In the genomic region with DNA sequence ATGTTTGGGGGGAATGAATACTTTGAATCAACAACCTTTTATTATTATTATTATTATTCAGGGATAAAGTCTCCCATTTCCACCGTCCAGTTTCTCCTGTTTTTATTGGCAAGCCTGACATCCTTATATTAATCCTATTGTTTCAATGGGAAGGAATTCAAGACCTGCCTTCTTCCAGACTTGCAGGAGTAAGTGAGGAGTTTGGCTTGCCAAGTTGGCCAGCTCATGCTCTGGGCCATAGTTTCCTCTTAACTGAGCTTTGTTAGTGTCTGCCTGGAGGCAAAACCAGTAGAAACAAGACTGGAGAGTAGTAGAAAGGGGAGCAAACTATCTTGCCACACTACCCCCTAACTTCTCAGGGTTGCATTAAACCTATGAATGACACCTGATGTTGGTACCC, we compare ENCODE assay signal across 20 mouse cellular contexts.
DNase-seq lines count a peak whose midpoint lies in the region; ATAC-seq and TF ChIP-seq lines count a peak whose summit lies in the region.
"Had no signal": no experiment of that assay in that cellular context is flagged by ENCODE, and none has a peak within 500 bp of the region (broad histone marks: within the 10 kb centered on the region; RNA-seq: fewer than 3 reads in every experiment).

No protein-coding gene starts in this region.

- H3K9ac ChIP-seq in heart, postnatal 0 days (replicated peaks; ENCODE audit: low read depth, low read length), result no peak overlapping the region
- H3K9ac ChIP-seq in liver, embryonic 11.5 days (ENCODE audit: low read depth, low read length), result no peak overlapping the region
- H3K9ac ChIP-seq: embryonic facial prominence, embryonic 13.5 days; forebrain, embryonic 12.5 days; hindbrain, embryonic 12.5 days had no signal

- H3K36me3 ChIP-seq in heart, postnatal 0 days (replicated peaks; ENCODE audit: control insufficient read depth, insufficient read depth, low read length), result no peaks in the 10 kb centered on the region
- no peaks in the 10 kb centered on the region for H3K36me3 ChIP-seq in liver, embryonic 11.5 days (ENCODE audit: control insufficient read depth, insufficient read depth, low read length)
- H3K36me3 ChIP-seq: embryonic facial prominence, embryonic 13.5 days; forebrain, embryonic 12.5 days; hindbrain, embryonic 12.5 days had no signal

- intact Hi-C loops in heart, postnatal 10 days (cut with DNase I), result no loop called here

- no peak for TF ChIP-seq CTCF in heart, postnatal 0 days (IDR thresholded peaks at IDR 0.05; ENCODE audit: low read depth)
- TF ChIP-seq CTCF in Patski (IDR thresholded peaks at IDR 0.05), result no peak

- TF ChIP-seq EP300 in heart, postnatal 0 days (IDR thresholded peaks at IDR 0.05; ENCODE audit: low read depth), result no peak

- no peak overlapping the region for H3K4me3 ChIP-seq in heart, postnatal 0 days (ENCODE audit: low read depth, low read length)
- H3K4me3 ChIP-seq in liver, embryonic 11.5 days (ENCODE audit: low read depth, low read length), result no peak overlapping the region
- H3K4me3 ChIP-seq: embryonic facial prominence, embryonic 13.5 days; erythroblast, embryonic 14.5 days; forebrain, embryonic 12.5 days; hindbrain, embryonic 12.5 days had no signal

- in situ Hi-C loops in Patski (cut with MboI; ENCODE audit: low pct_unique_long_range_greater_than_20kb), result no loop called here

- H3K4me2 ChIP-seq in heart, postnatal 0 days (ENCODE audit: low read depth, low read length), result no peak overlapping the region
- no peak overlapping the region for H3K4me2 ChIP-seq in liver, embryonic 11.5 days
- H3K4me2 ChIP-seq: embryonic facial prominence, embryonic 13.5 days; forebrain, embryonic 12.5 days; hindbrain, embryonic 12.5 days had no signal

- no peak overlapping the region for H3K27ac ChIP-seq in heart, postnatal 0 days (ENCODE audit: low read depth)
- H3K27ac ChIP-seq in liver, embryonic 11.5 days (ENCODE audit: low read depth, low read length), result no peak overlapping the region
- H3K27ac ChIP-seq: embryonic facial prominence, embryonic 13.5 days; forebrain, embryonic 12.5 days; hindbrain, embryonic 12.5 days had no signal

- ATAC-seq in heart, postnatal 0 days (ENCODE audit: insufficient read depth, low read depth), result no peak
- no peak for ATAC-seq in Patski
- ATAC-seq in cerebellum, adult (ENCODE audit: insufficient number of reproducible peaks, low FRiP score, low TSS enrichment), result no peak
- no peak for ATAC-seq in liver, embryonic 11.5 days (replicated peaks; ENCODE audit: low FRiP score)
- ATAC-seq: forebrain, embryonic 16.5 days; hindbrain, embryonic 16.5 days; inflammation-experienced regulatory T-cells, adult 6 months; intestine, postnatal 0 days had no signal

- 31% methylated on average over 1 of the region's 1 CpGs for WGBS in heart, postnatal 0 days
- 89% methylated on average over 1 of the region's 1 CpGs for WGBS in liver, embryonic 11.5 days

- CTCF ChIA-PET in Patski (lab: Charles Lee), result interaction anchor here (1.7 kb wide), 1 partner anchor 107 kb away, joined by 3 read pairs; no protein-coding TSS in a partner anchor

- no peaks in the 10 kb centered on the region for H3K9me3 ChIP-seq in heart, postnatal 0 days (replicated peaks; ENCODE audit: control insufficient read depth, low read length)
- no peaks in the 10 kb centered on the region for H3K9me3 ChIP-seq in liver, embryonic 11.5 days (ENCODE audit: control insufficient read depth, low read length)
- H3K9me3 ChIP-seq: embryonic facial prominence, embryonic 13.5 days; forebrain, embryonic 12.5 days; hindbrain, embryonic 12.5 days had no signal

- peak; percentile 26 for DNase-seq in heart, postnatal 0 days (ENCODE audit: low spot score)
- no peak for DNase-seq in heart, postnatal 10 days
- peak; percentile 11 for DNase-seq in Muller cell, postnatal 12 days (ENCODE audit: inconsistent ontology term)
- peak; percentile 13 for DNase-seq in Patski (ENCODE audit: low read depth, low spot score)
- peak; percentile 21 for DNase-seq in fibroblast of lung, adult 2 months (ENCODE audit: low read depth)
- no peak for DNase-seq in liver, embryonic 11.5 days (ENCODE audit: low spot score)
- DNase-seq: adrenal gland, postnatal 10 days; cerebellum, adult 2 months; cerebellum, postnatal 14 days; gastrocnemius, postnatal 14 days; kidney, adult 8-10 months had no signal

- no peaks in the 10 kb centered on the region for H3K4me1 ChIP-seq in heart, postnatal 0 days (ENCODE audit: control insufficient read depth, insufficient read depth)
- H3K4me1 ChIP-seq in liver, embryonic 11.5 days (replicated peaks; ENCODE audit: control insufficient read depth, insufficient read depth, low read length), result no peaks in the 10 kb centered on the region

- no peaks in the 10 kb centered on the region for H3K27me3 ChIP-seq in heart, postnatal 0 days (ENCODE audit: control insufficient read depth, insufficient read depth, low read length)
- H3K27me3 ChIP-seq in Patski, result no peaks in the 10 kb centered on the region
- no peaks in the 10 kb centered on the region for H3K27me3 ChIP-seq in liver, embryonic 11.5 days (replicated peaks; ENCODE audit: control insufficient read depth, insufficient read depth, low read length)
- H3K27me3 ChIP-seq: forebrain, embryonic 12.5 days; hindbrain, embryonic 12.5 days had no signal

- POLR2A ChIA-PET in Patski (lab: Charles Lee), result no interaction called here

Comparison
In these comparisons a context has a peak if more than half of its experiments do, and no peak if none do; other contexts are left out.
1. DNase-seq: peak in heart, postnatal 0 days (single experiment), Muller cell, postnatal 12 days (single experiment), Patski (single experiment) and fibroblast of lung, adult 2 months (single experiment); none in heart, postnatal 10 days (0 of 2) and liver, embryonic 11.5 days (single experiment).